Mouse (Mus musculus) midbrain, embryonic 14.5 days (tissue): ENCODE measurements around the gene Olfr1189. TPM values are rescaled to one million over a fixed set of nuclear protein-coding genes. Genes with fewer than 3 reads are reported as not detected.
"Not testable (repeated sequence)": the region's sequence is repeated elsewhere in the genome, so short reads cannot be mapped to it uniquely, and the experiment has no call there.

Experiments used
- ATAC-seq: fragments of 200-750 bp; cut with Nextera tagmentation; 2 replicates; pipeline ENCODE4 v1.8.0; 2017; ENCODE audit warnings: moderate number of reproducible peaks, moderate library complexity; ENCODE audit not compliant: low FRiP score, low TSS enrichment
- DNase-seq: peaks from one replicate; pipeline ENCODE4 v3.0.0-alpha.2; 2015
- H3K27ac ChIP-seq: fragments of 300-500 bp; sonication (generic); replicated peaks from 2 replicates; pipeline ENCODE4 v1.5.1; 2014; ENCODE audit warnings: mild to moderate bottlenecking, low read depth, low read length, moderate library complexity
- H3K27me3 ChIP-seq: fragments of 300-500 bp; sonication (generic); 2 replicates; pipeline ENCODE4 v1.6.1; 2014; ENCODE audit warnings: low read length, control low read depth, mixed read lengths; ENCODE audit not compliant: control insufficient read depth, insufficient read depth
- H3K36me3 ChIP-seq: fragments of 300-500 bp; sonication (generic); 2 replicates; pipeline ENCODE4 v1.6.1; 2014; ENCODE audit warnings: low read length, control low read depth; ENCODE audit not compliant: control insufficient read depth, insufficient read depth
- H3K4me1 ChIP-seq: fragments of 300-500 bp; sonication (generic); 2 replicates; pipeline ENCODE4 v1.6.1; 2014; ENCODE audit warnings: mild to moderate bottlenecking, antibody characterized with exemption, low read length, control low read depth; ENCODE audit not compliant: control insufficient read depth, insufficient read depth
- H3K4me2 ChIP-seq: fragments of 300-500 bp; sonication (generic); 2 replicates; pipeline ENCODE4 v1.6.1; 2014; ENCODE audit warnings: mild to moderate bottlenecking, low read length, moderate library complexity
- H3K4me3 ChIP-seq: fragments of 300-500 bp; sonication (generic); replicated peaks from 2 replicates; pipeline ENCODE4 v1.5.1; 2014; ENCODE audit warnings: low read depth, low read length
- H3K9ac ChIP-seq: fragments of 300-500 bp; sonication (generic); replicated peaks from 2 replicates; pipeline ENCODE4 v1.6.1; 2014; ENCODE audit warnings: mild to moderate bottlenecking, low read length, moderate library complexity
- H3K9me3 ChIP-seq: fragments of 300-500 bp; sonication (generic); 2 replicates; pipeline ENCODE4 v1.6.1; 2016; ENCODE audit warnings: low read length, control low read depth, mixed read lengths; ENCODE audit not compliant: control insufficient read depth
- WGBS: fragments of 180-500 bp; shearing (Covaris S2); extraction: QIAGEN DNeasy Blood & Tissue Kit; methylation state at CpG from one replicate; pipeline ENCODE4 v1.1.7; 2014; 5-methylcytosine and 5-hydroxymethylcytosine counted together
- polyA plus RNA-seq: library from polyadenylated mRNA; unstranded; fragments of >200 nt; fragmentation: Nextera tagmentation; extraction: Ambion mirVana; gene quantifications from 2 replicates; pipeline ENCODE4 v1.2.1, GENCODE M21; 2014

Olfr1189 gene
- not detected in 2 replicates for polyA plus RNA-seq

DNA sequence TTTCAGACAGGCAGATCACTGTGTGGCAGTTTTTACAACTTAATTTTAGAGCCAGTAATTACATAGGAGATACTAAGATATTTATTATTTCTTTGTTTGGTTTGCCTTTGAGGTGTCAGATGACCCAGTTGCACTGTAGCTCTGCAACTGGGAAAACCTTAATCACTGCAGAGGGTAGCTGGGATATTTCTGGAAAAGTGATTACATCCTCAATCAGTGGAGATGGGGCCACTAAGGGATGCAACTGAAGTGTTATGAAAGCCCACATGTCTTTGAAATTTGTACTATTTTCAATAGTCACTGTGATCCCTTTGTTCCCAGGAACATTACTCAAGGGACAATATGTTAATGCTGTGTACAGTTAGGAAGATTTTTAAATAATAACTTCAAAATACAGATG is at the start of gene Olfr1189:
Gene Olfr1189, plus strand, starts transcription at position 301 of the 400 bp plus-strand sequence.
- DNase-seq (no peak), ATAC-seq (no peak)

DNA sequence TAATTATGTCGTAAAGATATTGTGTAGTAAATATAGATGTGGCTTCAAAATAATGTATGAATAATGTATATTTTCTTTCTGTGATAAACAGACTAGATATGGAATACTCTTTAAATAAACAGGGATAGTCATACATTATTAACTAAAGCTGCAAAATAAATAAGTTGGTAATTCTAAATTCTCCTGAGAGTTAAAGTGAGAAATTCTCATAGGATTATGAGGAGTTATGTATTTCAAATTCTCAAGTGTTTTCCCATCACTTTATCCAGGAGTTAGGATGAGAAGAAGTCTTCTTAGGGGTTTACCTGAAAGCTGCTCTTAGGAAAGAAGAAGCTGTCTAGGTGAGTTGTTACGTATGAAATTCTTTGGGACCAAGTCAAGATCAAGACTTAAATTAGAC is 29.6 kb upstream of the Olfr1189 start, which contains the start of gene Olfr1188:
Gene Olfr1188, plus strand, starts transcription at position 301 of the 400 bp plus-strand sequence.
- no peak within 1 kb of the TSS for H3K4me3 ChIP-seq
- ATAC-seq (no peak), DNase-seq (no peak)
- WGBS: 90% methylated on average over 2 of the region's 2 CpGs
- no peak within 1 kb of the TSS for H3K9ac ChIP-seq
- no peak within 1 kb of the TSS for H3K4me2 ChIP-seq
- no peaks in the 10 kb centered on the region for H3K27me3 ChIP-seq
- H3K27ac ChIP-seq: no peak within 1 kb of the TSS
- H3K36me3 ChIP-seq: no peaks in the 10 kb centered on the region
- H3K9me3 ChIP-seq: no peaks in the 10 kb centered on the region
- no peaks in the 10 kb centered on the region for H3K4me1 ChIP-seq

More for the DNA sequence above, at the start of gene Olfr1189:
- Histone ChIP-seq H3K27ac (no peak within 1 kb of the TSS), H3K4me3 (no peak within 1 kb of the TSS), H3K27me3 (no peaks in the 10 kb centered on the region), H3K4me2 (no peak within 1 kb of the TSS), H3K4me1 (no peaks in the 10 kb centered on the region), H3K36me3 (no peaks in the 10 kb centered on the region), H3K9me3 (no peaks in the 10 kb centered on the region), H3K9ac (no peak within 1 kb of the TSS)

- H3K4me3 ChIP-seq, H3K36me3 ChIP-seq, H3K27me3 ChIP-seq, ATAC-seq, H3K9me3 ChIP-seq, H3K9ac ChIP-seq, DNase-seq, H3K27ac ChIP-seq, H3K4me1 ChIP-seq, H3K4me2 ChIP-seq: not testable (repeated sequence)
- 93% methylated on average over 12 of the region's 12 CpGs for WGBS
These were observed 13.6 kb upstream of the Olfr1189 start for GRCm38 (mm10) chr2:88572696-88573095.

GRCm38 (mm10) chr2:88640242-88640641 is 54.0 kb downstream of the Olfr1189 start, which contains the start of gene Olfr1191-ps1:
TSS of gene Olfr1191-ps1 (plus strand) at chr2:88640542.
- H3K4me2 ChIP-seq, H3K27ac ChIP-seq, H3K9me3 ChIP-seq, DNase-seq, H3K9ac ChIP-seq, H3K4me1 ChIP-seq, ATAC-seq, H3K27me3 ChIP-seq, H3K36me3 ChIP-seq, H3K4me3 ChIP-seq: not testable (repeated sequence)
- 95% methylated on average over 1 of the region's 1 CpGs for whole genome bisulfite sequencing

Other genes with a start within 250 kb of the Olfr1189 start
- gene Olfr1176, start 249.7 kb upstream of the Olfr1189 start, polyA plus RNA-seq: not detected in 2 replicates
- gene Olfr1177-ps, start 240.0 kb upstream of the Olfr1189 start, polyA plus RNA-seq: not detected in 2 replicates
- gene Olfr1178, start 199.4 kb upstream of the Olfr1189 start, polyA plus RNA-seq: not detected in 2 replicates
- gene Olfr1179, start 180.0 kb upstream of the Olfr1189 start, polyA plus RNA-seq: not detected in 2 replicates
- not detected in 2 replicates for gene Olfr1180, start 167.3 kb upstream of the Olfr1189 start, polyA plus RNA-seq
- gene Olfr1181, start 160.3 kb upstream of the Olfr1189 start, polyA plus RNA-seq: not detected in 2 replicates
- gene Gm13757, start 137.3 kb upstream of the Olfr1189 start, polyA plus RNA-seq: not detected in 2 replicates
- not detected in 2 replicates for gene Olfr1183, start 131.6 kb upstream of the Olfr1189 start, polyA plus RNA-seq
- not detected in 2 replicates for gene Olfr1184, start 102.9 kb upstream of the Olfr1189 start, polyA plus RNA-seq
- gene Olfr1185-ps1, start 93.1 kb upstream of the Olfr1189 start, polyA plus RNA-seq: not detected in 2 replicates
- gene Olfr1186, start 67.9 kb upstream of the Olfr1189 start, polyA plus RNA-seq: not detected in 2 replicates
- not detected in 2 replicates for gene Olfr1188, start 29.5 kb upstream of the Olfr1189 start, polyA plus RNA-seq
- gene Olfr1191-ps1, start 54.1 kb downstream of the Olfr1189 start, polyA plus RNA-seq: not detected in 2 replicates
- not detected in 2 replicates for gene Olfr1192-ps1, start 62.1 kb downstream of the Olfr1189 start, polyA plus RNA-seq
- not detected in 2 replicates for gene Olfr1193, start 89.2 kb downstream of the Olfr1189 start, polyA plus RNA-seq
- gene Olfr1195, start 102.7 kb downstream of the Olfr1189 start, polyA plus RNA-seq: not detected in 2 replicates
- gene Olfr1196, start 118.1 kb downstream of the Olfr1189 start, polyA plus RNA-seq: not detected in 2 replicates
- gene Olfr1197, start 145.9 kb downstream of the Olfr1189 start, polyA plus RNA-seq: not detected in 2 replicates
- not detected in 2 replicates for gene Olfr1198, start 164.9 kb downstream of the Olfr1189 start, polyA plus RNA-seq
- not detected in 2 replicates for gene Olfr1199, start 174.0 kb downstream of the Olfr1189 start, polyA plus RNA-seq
- gene Olfr1200, start 184.0 kb downstream of the Olfr1189 start, polyA plus RNA-seq: not detected in 2 replicates
- gene Olfr1201, start 206.6 kb downstream of the Olfr1189 start, polyA plus RNA-seq: not detected in 2 replicates
- gene Olfr1202, start 228.0 kb downstream of the Olfr1189 start, polyA plus RNA-seq: not detected in 2 replicates
- not detected in 2 replicates for gene Olfr1205, start 243.3 kb downstream of the Olfr1189 start, polyA plus RNA-seq